In genomic region chr2:86195863-86196262, GRCm38 (mm10) we compare ENCODE assay signal across 26 mouse cellular contexts. TPM values are rescaled to one million over a fixed set of nuclear protein-coding genes. Genes with fewer than 3 reads are reported as not detected.
"Had no signal": no experiment of that assay in that cellular context is flagged by ENCODE, and none has a peak within 500 bp of the region (broad histone marks: within the 10 kb centered on the region; RNA-seq: fewer than 3 reads in every experiment).

No protein-coding gene starts in this region.

- H3K36me3 ChIP-seq: neural tube, embryonic 12.5 days; neural tube, embryonic 13.5 days; neural tube, embryonic 15.5 days; stomach, embryonic 15.5 days had no signal

- H3K4me1 ChIP-seq: neural tube, embryonic 12.5 days; neural tube, embryonic 13.5 days; neural tube, embryonic 15.5 days; stomach, embryonic 15.5 days had no signal

- H3K9me3 ChIP-seq: neural tube, embryonic 12.5 days; neural tube, embryonic 13.5 days; neural tube, embryonic 15.5 days; stomach, embryonic 15.5 days had no signal

- H3K9ac ChIP-seq: neural tube, embryonic 12.5 days; neural tube, embryonic 13.5 days; neural tube, embryonic 15.5 days; stomach, embryonic 15.5 days had no signal

- H3K4me2 ChIP-seq: neural tube, embryonic 12.5 days; neural tube, embryonic 13.5 days; neural tube, embryonic 15.5 days; stomach, embryonic 15.5 days had no signal

- DNase-seq: retina, postnatal 1 day; right cerebral cortex, adult 18-20 months; right cerebral cortex, postnatal 14 days; right cerebral cortex, postnatal 25 days; right cerebral cortex, postnatal 4 days; spleen, adult 18-20 months; thymus, adult 18-20 months; thymus, adult 2 months; thymus, postnatal 14 days; thymus, postnatal 25 days; thymus, postnatal 36 days; thymus, postnatal 4 days had no signal

- H3K27ac ChIP-seq: neural tube, embryonic 12.5 days; neural tube, embryonic 13.5 days; neural tube, embryonic 15.5 days; stomach, embryonic 15.5 days; stomach, postnatal 0 days had no signal

- H3K27me3 ChIP-seq: neural tube, embryonic 12.5 days; neural tube, embryonic 13.5 days; neural tube, embryonic 15.5 days; stomach, embryonic 15.5 days had no signal

- H3K4me3 ChIP-seq: neural tube, embryonic 12.5 days; neural tube, embryonic 13.5 days; neural tube, embryonic 15.5 days; stomach, embryonic 15.5 days had no signal

RNA-seq across cellular contexts. Expression of gene Olfr1045, which starts 6.9 kb away (rescaled TPM):
- polyA plus RNA-seq: neural tube, embryonic 11.5 days; neural tube, embryonic 12.5 days; neural tube, embryonic 13.5 days; neural tube, embryonic 14.5 days; neural tube, embryonic 15.5 days; small intestine, adult 2 months; spleen, adult 2 months; stomach, embryonic 14.5 days; stomach, embryonic 15.5 days; stomach, embryonic 16.5 days; stomach, postnatal 0 days; testis, adult 2 months; thymus, adult 2 months; thymus, postnatal 0 days; urinary bladder, adult 2 months had no signal

RNA-seq across cellular contexts. Expression of gene Olfr52, which starts 10.4 kb away (rescaled TPM):
- polyA plus RNA-seq: neural tube, embryonic 11.5 days; neural tube, embryonic 12.5 days; neural tube, embryonic 13.5 days; neural tube, embryonic 14.5 days; neural tube, embryonic 15.5 days; small intestine, adult 2 months; spleen, adult 2 months; stomach, embryonic 14.5 days; stomach, embryonic 15.5 days; stomach, embryonic 16.5 days; stomach, postnatal 0 days; testis, adult 2 months; thymus, adult 2 months; thymus, postnatal 0 days; urinary bladder, adult 2 months had no signal

RNA-seq across cellular contexts. Expression of gene Olfr1044, which starts 18.2 kb away (rescaled TPM):
- polyA plus RNA-seq: neural tube, embryonic 11.5 days; neural tube, embryonic 12.5 days; neural tube, embryonic 13.5 days; neural tube, embryonic 14.5 days; neural tube, embryonic 15.5 days; small intestine, adult 2 months; spleen, adult 2 months; stomach, embryonic 14.5 days; stomach, embryonic 15.5 days; stomach, embryonic 16.5 days; stomach, postnatal 0 days; testis, adult 2 months; thymus, adult 2 months; thymus, postnatal 0 days; urinary bladder, adult 2 months had no signal

RNA-seq across cellular contexts. Expression of gene Olfr1046, which starts 23.3 kb away (rescaled TPM):
- polyA plus RNA-seq: neural tube, embryonic 11.5 days; neural tube, embryonic 12.5 days; neural tube, embryonic 13.5 days; neural tube, embryonic 14.5 days; neural tube, embryonic 15.5 days; small intestine, adult 2 months; spleen, adult 2 months; stomach, embryonic 14.5 days; stomach, embryonic 15.5 days; stomach, embryonic 16.5 days; stomach, postnatal 0 days; testis, adult 2 months; thymus, adult 2 months; thymus, postnatal 0 days; urinary bladder, adult 2 months had no signal

RNA-seq across cellular contexts. Expression of gene Olfr1043, which starts 28.5 kb away (rescaled TPM):
- polyA plus RNA-seq: neural tube, embryonic 11.5 days; neural tube, embryonic 12.5 days; neural tube, embryonic 13.5 days; neural tube, embryonic 14.5 days; neural tube, embryonic 15.5 days; small intestine, adult 2 months; spleen, adult 2 months; stomach, embryonic 14.5 days; stomach, embryonic 15.5 days; stomach, embryonic 16.5 days; stomach, postnatal 0 days; testis, adult 2 months; thymus, adult 2 months; thymus, postnatal 0 days; urinary bladder, adult 2 months had no signal
